In genomic region chr3:133092274-133092853, GRCm38 (mm10) we compare ENCODE assay signal across 8 mouse cellular contexts. TPM values are rescaled to one million over a fixed set of nuclear protein-coding genes. Genes with fewer than 3 reads are reported as not detected.
DNase-seq lines count a peak whose midpoint lies in the region; ATAC-seq and TF ChIP-seq lines count a peak whose summit lies in the region.

No protein-coding gene starts in this region.

- H3K4me3 ChIP-seq in gastrocnemius, adult 2 months, result peak overlapping the region; percentile 77
- peak overlapping the region; percentile 87 to 88 for H3K4me3 ChIP-seq in MEL (ENCODE audit: control insufficient read depth in 1 of 2, insufficient read depth in 1 of 2, low read depth in 2 of 2, low read length in 2 of 2)
- peak overlapping the region; percentile 100 for H3K4me3 ChIP-seq in heart, postnatal 0 days (ENCODE audit: low read depth, low read length)

- peak overlapping the region; percentile 96 for H3K27ac ChIP-seq in gastrocnemius, adult 2 months
- peak overlapping the region; percentile 55 for H3K27ac ChIP-seq in MEL (ENCODE audit: control insufficient read depth, low read depth, low read length)
- H3K27ac ChIP-seq in heart, postnatal 0 days (ENCODE audit: low read depth), result peak overlapping the region; percentile 93

- no peaks in the 10 kb centered on the region for H3K9me3 ChIP-seq in MEL (replicated peaks; ENCODE audit: insufficient read depth, low read length)
- H3K9me3 ChIP-seq in heart, postnatal 0 days (replicated peaks; ENCODE audit: control insufficient read depth, low read length), result no peaks in the 10 kb centered on the region

- intact Hi-C loops in gastrocnemius, adult 2 months (cut with DNase I), result loop anchor here (10.0 kb wide), 1 partner anchor 408 kb away; the partner anchor contains the start of genes Aimp1 and Tbck
- intact Hi-C loops in left cerebral cortex, postnatal 14 days (cut with DNase I), result no loop called here

- H3K4me1 ChIP-seq in MEL (ENCODE audit: control insufficient read depth in 1 of 2, insufficient read depth in 2 of 2, low read length in 2 of 2), result peaks cover 20 to 21% of the 10 kb centered on the region in 2 experiments
- H3K4me1 ChIP-seq in heart, postnatal 0 days (ENCODE audit: control insufficient read depth, insufficient read depth), result peaks cover 13% of the 10 kb centered on the region

- DNase-seq in gastrocnemius, adult 2 months, result no peak
- DNase-seq in gastrocnemius, adult 8-10 months (ENCODE audit: low spot score in 2 of 2), result no peak
- no peak for DNase-seq in MEL (ENCODE audit: low read depth, low spot score)
- DNase-seq in heart, postnatal 0 days (ENCODE audit: low spot score), result no peak
- peak; percentile 22 for DNase-seq in lung, postnatal 36 days
- no peak for DNase-seq in ovary, postnatal 10 days (ENCODE audit: low spot score)
- no peak for DNase-seq in left cerebral cortex, postnatal 14 days (ENCODE audit: low spot score in 2 of 2)
- DNase-seq in frontal cortex, postnatal 14 days (ENCODE audit: low spot score in 2 of 2), result no peak

- peak overlapping the region; percentile 63 for H3K4me2 ChIP-seq in heart, postnatal 0 days (ENCODE audit: low read depth, low read length)

- no peak for TF ChIP-seq RAD21 in MEL (IDR thresholded peaks at IDR 0.05; ENCODE audit: low read depth, low read length)

- TF ChIP-seq EP300 in MEL (IDR thresholded peaks at IDR 0.05; ENCODE audit: low read depth in 1 of 2, low read length in 2 of 2), result no peak; a peak in 1 of 4 replicates
- TF ChIP-seq EP300 in heart, postnatal 0 days (IDR thresholded peaks at IDR 0.05; ENCODE audit: low read depth), result no peak

- no peak for ATAC-seq in heart, postnatal 0 days (ENCODE audit: insufficient read depth, low read depth)

- H3K27me3 ChIP-seq in MEL (ENCODE audit: control insufficient read depth in 1 of 2, insufficient read depth in 2 of 2, low read length in 2 of 2), result no peaks in the 10 kb centered on the region
- H3K27me3 ChIP-seq in heart, postnatal 0 days (ENCODE audit: control insufficient read depth, insufficient read depth, low read length), result no peaks in the 10 kb centered on the region

- H3K36me3 ChIP-seq in MEL (ENCODE audit: control insufficient read depth in 1 of 2, insufficient read depth in 2 of 2, low read length in 2 of 2), result peaks cover 2 to 37% of the 10 kb centered on the region in 2 experiments
- 0 out of 2 replicates have a peak, but pooled peaks cover 7% of the 10 kb centered on the region for H3K36me3 ChIP-seq in heart, postnatal 0 days (replicated peaks; ENCODE audit: control insufficient read depth, insufficient read depth, low read length)

- peak overlapping the region; percentile 97 for H3K9ac ChIP-seq in MEL (ENCODE audit: control insufficient read depth, low read depth, low read length, poor library complexity, severe bottlenecking)
- H3K9ac ChIP-seq in heart, postnatal 0 days (replicated peaks; ENCODE audit: low read depth, low read length), result peak overlapping the region; percentile 90

- H3K79me2 ChIP-seq in MEL (ENCODE audit: control insufficient read depth, insufficient read depth, low read length, poor library complexity), result peaks cover 37% of the 10 kb centered on the region

- 0% methylated on average over 7 of the region's 7 CpGs for WGBS in heart, postnatal 0 days

- TF ChIP-seq POLR2A in MEL (IDR thresholded peaks at IDR 0.05; ENCODE audit: control insufficient read depth in 1 of 2, insufficient read depth in 1 of 2, low read depth in 1 of 2, low read length in 2 of 2, poor library complexity in 1 of 2), result no peak

- no peak for TF ChIP-seq CTCF in gastrocnemius, adult 2 months (IDR thresholded peaks at IDR 0.05)
- TF ChIP-seq CTCF in MEL (IDR thresholded peaks at IDR 0.05 in 2 of 3, conservative IDR thresholded peaks at IDR 0.05 in 1 of 3; ENCODE audit: control insufficient read depth in 1 of 3, insufficient read depth in 1 of 3, low read depth in 2 of 3, low read length in 3 of 3, poor library complexity in 1 of 3, severe bottlenecking in 1 of 3), result no peak
- TF ChIP-seq CTCF in heart, postnatal 0 days (IDR thresholded peaks at IDR 0.05; ENCODE audit: low read depth), result no peak

TF ChIP-seq in MEL, 35 proteins besides CTCF, POLR2A, EP300 and RAD21:
- TF ChIP-seq MAX (IDR thresholded peaks at IDR 0.05; ENCODE audit: low read length) (0 out of 2 replicates have a peak, but pooled peaks have one; percentile 18), RCOR1 (IDR thresholded peaks at IDR 0.05; ENCODE audit: low read depth, low read length) (no peak), KAT2A (conservative IDR thresholded peaks at IDR 0.05; ENCODE audit: low read depth, low read length) (no peak), SIN3A (IDR thresholded peaks at IDR 0.05; ENCODE audit: low read length) (no peak; the same call in 1 of the 2 replicates), CHD1 (IDR thresholded peaks at IDR 0.05; ENCODE audit: low read depth, low read length) (peak; percentile 95)
TF ChIP-seq in MEL: peak in this region for 2.

RNA-seq across cellular contexts. Expression of gene Gstcd, which starts 0.5 kb away (rescaled TPM):
- total RNA-seq in gastrocnemius, adult 2 months (2021), result 1 to 10 TPM; 2.2 to 3.0 TPM
- total RNA-seq in gastrocnemius, adult 8-10 months (2022), result 1 to 10 TPM; 1.8 to 2.4 (median 2.1) TPM
- total RNA-seq in MEL (2012; rRNA removed), result 17.2 and 19.2 TPM in 2 replicates
- 10 to 100 TPM in 1 of 2 experiments, not detected in 1; 15.5 TPM for polyA plus RNA-seq in MEL (2012; ENCODE audit: insufficient read depth in 1 of 2, insufficient read length in 2 of 2, low read depth in 1 of 2, low replicate concordance in 2 of 2, missing spikeins in 1 of 2)
- 4.4 and 7.5 TPM in 2 replicates for total RNA-seq in heart, postnatal 0 days (2014; rRNA removed; ENCODE audit: low replicate concordance)
- polyA plus RNA-seq in heart, postnatal 0 days (2015; fragmentation: Nextera tagmentation; extraction: Ambion mirVana), result 1.2 TPM in 2 replicates
- total RNA-seq in left cerebral cortex, postnatal 14 days (2021), result 1 to 10 TPM; 6.3 to 7.6 TPM

RNA-seq across cellular contexts. Expression of gene Ints12, which starts 0.7 kb away (rescaled TPM):
- total RNA-seq in gastrocnemius, adult 2 months (2021), result 1 to 10 TPM; 7.4 to 7.5 TPM
- 10 to 100 TPM in 1 of 4 experiments, 1 to 10 TPM in 3; 7.0 to 11.6 (median 8.9) TPM for total RNA-seq in gastrocnemius, adult 8-10 months (2022)
- total RNA-seq in MEL (2012; rRNA removed), result 11.0 and 13.8 TPM in 2 replicates
- 10 to 100 TPM in 1 of 2 experiments, not detected in 1; 15.2 TPM for polyA plus RNA-seq in MEL (2012; ENCODE audit: insufficient read depth in 1 of 2, insufficient read length in 2 of 2, low read depth in 1 of 2, low replicate concordance in 2 of 2, missing spikeins in 1 of 2)
- total RNA-seq in heart, postnatal 0 days (2014; rRNA removed; ENCODE audit: low replicate concordance), result 4.2 and 6.5 TPM in 2 replicates
- polyA plus RNA-seq in heart, postnatal 0 days (2015; fragmentation: Nextera tagmentation; extraction: Ambion mirVana), result 10.1 and 11.4 TPM in 2 replicates
- 10 to 100 TPM; 11.5 to 13.6 TPM for total RNA-seq in left cerebral cortex, postnatal 14 days (2021)
